Mouse (Mus musculus): Measurements from ENCODE around the gene AC124502.3.
"Not testable (repeated sequence)": the region's sequence is repeated elsewhere in the genome, so short reads cannot be mapped to it uniquely, and the experiment has no call there.

The AC124502.3 gene

GRCm38 (mm10) chr19:5038709-5039156, at the start of gene AC124502.3, which contains the start of gene B4gat1:
AC124502.3 (plus strand) TSS chr19:5038891.
B4gat1 (plus strand) TSS chr19:5038826.
- DNase-seq (ENCODE audit: low read depth), result peak; percentile 88

- DNase-seq (ENCODE audit: low read depth), result peak; percentile 69
Measured at GRCm38 (mm10) chr19:4989013-4989412, 49.7 kb upstream of the AC124502.3 start.

GRCm38 (mm10) chr19:4989434-4990255, 49.0 kb upstream of the AC124502.3 start:
- DNase-seq (ENCODE audit: low read depth), result no peak

GRCm38 (mm10) chr19:4990256-4990625, 48.5 kb upstream of the AC124502.3 start, which contains the start of gene Npas4:
Npas4 (minus strand) TSS chr19:4990316.
- no peak for DNase-seq (ENCODE audit: low read depth)

GRCm38 (mm10) chr19:4990716-4991115, 48.0 kb upstream of the AC124502.3 start:
- DNase-seq (ENCODE audit: low read depth), result no peak

- DNase-seq (ENCODE audit: low read depth), result no peak
Measured at GRCm38 (mm10) chr19:4992371-4992770, 46.3 kb upstream of the AC124502.3 start.

GRCm38 (mm10) chr19:4992904-4993303, 45.8 kb upstream of the AC124502.3 start:
- no peak for DNase-seq (ENCODE audit: low read depth)

GRCm38 (mm10) chr19:4994043-4994442, 44.6 kb upstream of the AC124502.3 start:
- no peak for DNase-seq (ENCODE audit: low read depth)

- DNase-seq (ENCODE audit: low read depth), result no peak
Measured at GRCm38 (mm10) chr19:4999445-5000140, 39.1 kb upstream of the AC124502.3 start.

GRCm38 (mm10) chr19:5001666-5002406, 36.9 kb upstream of the AC124502.3 start:
- DNase-seq (ENCODE audit: low read depth), result peak; percentile 87

GRCm38 (mm10) chr19:5003644-5004043, 35.0 kb upstream of the AC124502.3 start:
- DNase-seq (ENCODE audit: low read depth), result not testable (repeated sequence)

GRCm38 (mm10) chr19:5004925-5005324, 33.8 kb upstream of the AC124502.3 start:
- no peak for DNase-seq (ENCODE audit: low read depth)

- DNase-seq (ENCODE audit: low read depth), result no peak
Measured at GRCm38 (mm10) chr19:5013138-5013537, 25.6 kb upstream of the AC124502.3 start.

GRCm38 (mm10) chr19:5014961-5015398, 23.7 kb upstream of the AC124502.3 start:
- DNase-seq (ENCODE audit: low read depth), result peak; percentile 82

- no peak for DNase-seq (ENCODE audit: low read depth)
Measured at GRCm38 (mm10) chr19:5016221-5016742, 22.4 kb upstream of the AC124502.3 start.

- DNase-seq (ENCODE audit: low read depth), result peak; percentile 86
Measured at GRCm38 (mm10) chr19:5016782-5017181, 21.9 kb upstream of the AC124502.3 start.

- no peak for DNase-seq (ENCODE audit: low read depth)
Measured at GRCm38 (mm10) chr19:5017611-5018010, 21.1 kb upstream of the AC124502.3 start.

- DNase-seq (ENCODE audit: low read depth), result no peak
Measured at GRCm38 (mm10) chr19:5018191-5018590, 20.5 kb upstream of the AC124502.3 start.

GRCm38 (mm10) chr19:5021416-5021815, 17.3 kb upstream of the AC124502.3 start:
- DNase-seq (ENCODE audit: low read depth), result no peak

- DNase-seq (ENCODE audit: low read depth), result peak; percentile 88
Measured at GRCm38 (mm10) chr19:5023621-5024479, 14.8 kb upstream of the AC124502.3 start, which contains the start of gene Slc29a2. Slc29a2 (plus strand) TSS chr19:5023860.

- no peak for DNase-seq (ENCODE audit: low read depth)
Measured at GRCm38 (mm10) chr19:5026111-5026510, 12.6 kb upstream of the AC124502.3 start.
